Mouse (Mus musculus) ES-E14 (cell line): ENCODE measurements around the gene Rab4b. TPM values are rescaled to one million over a fixed set of nuclear protein-coding genes. Genes with fewer than 3 reads are reported as not detected.

Experiments used
- DNase-seq: peaks from one replicate; pipeline ENCODE4 v3.0.0-alpha.2; 2013; ENCODE audit warnings: low read depth, low spot score
- H3K27ac ChIP-seq: 2 replicates; pipeline ENCODE4 v1.5.1; 2012; ENCODE audit warnings: low read depth, mild to moderate bottlenecking, low read length, moderate library complexity, mixed read lengths; ENCODE audit not compliant: poor library complexity, insufficient read depth, severe bottlenecking
- H3K36me3 ChIP-seq: 2 replicates; pipeline ENCODE4 v1.6.1; 2012; ENCODE audit warnings: mild to moderate bottlenecking, low read length, moderate library complexity, mixed read lengths; ENCODE audit not compliant: control insufficient read depth, poor library complexity, insufficient read depth, severe bottlenecking
- H3K4me1 ChIP-seq, 2 experiments: fragments of 150-350 bp in 1 of 2; sonication (generic) in 1 of 2; 2 replicates each; pipeline ENCODE4 v1.6.1; 2012; ENCODE audit warnings: low read length in 2 of 2, mild to moderate bottlenecking in 1 of 2, mixed read lengths in 1 of 2; ENCODE audit not compliant: control insufficient read depth in 2 of 2, insufficient read depth in 2 of 2, poor library complexity in 1 of 2
- H3K4me3 ChIP-seq, 2 experiments: fragments of 150-350 bp in 1 of 2; sonication (generic) in 1 of 2; 2 replicates each; pipeline ENCODE4 v1.5.1; 2012; ENCODE audit warnings: low read length in 2 of 2, low read depth in 1 of 2, mild to moderate bottlenecking in 1 of 2, mixed read lengths in 1 of 2; ENCODE audit not compliant: insufficient read depth in 1 of 2, poor library complexity in 1 of 2, severe bottlenecking in 1 of 2
- H3K9ac ChIP-seq: 2 replicates; pipeline ENCODE4 v1.6.1; 2012; ENCODE audit warnings: low read depth, mild to moderate bottlenecking, low read length, mixed read lengths; ENCODE audit not compliant: poor library complexity, insufficient read depth, severe bottlenecking
- H3K9me3 ChIP-seq: fragments of 150-350 bp; sonication (generic); 2 replicates; pipeline ENCODE4 v1.6.1; 2012; ENCODE audit warnings: low read depth, mild to moderate bottlenecking, low read length; ENCODE audit not compliant: control insufficient read depth, insufficient read depth
- CHD2 ChIP-seq: IDR thresholded peaks from 2 replicates; pipeline ENCODE4 v1.6.1; 2014; ENCODE audit warnings: mild to moderate bottlenecking, low read depth, low read length, inconsistent platforms
- HCFC1 ChIP-seq: IDR thresholded peaks from 2 replicates; pipeline ENCODE4 v1.6.1; 2012; ENCODE audit warnings: low read length, inconsistent platforms, borderline replicate concordance; ENCODE audit not compliant: insufficient read depth
- MAFK ChIP-seq: IDR thresholded peaks from 2 replicates; pipeline ENCODE4 v1.6.1; 2014; ENCODE audit warnings: mild to moderate bottlenecking, low read depth, low read length, inconsistent platforms; ENCODE audit not compliant: insufficient read depth
- ZC3H11A ChIP-seq: IDR thresholded peaks from 2 replicates; pipeline ENCODE4 v1.6.1; 2012; ENCODE audit warnings: low read depth, mild to moderate bottlenecking, inconsistent platforms, low read length, borderline replicate concordance
- ZNF384 ChIP-seq: IDR thresholded peaks from 2 replicates; pipeline ENCODE4 v1.6.1; 2012; ENCODE audit warnings: low read depth, low read length, inconsistent platforms
- in situ Hi-C, 2 experiments: fragments of 600-800 bp; cut with MboI; formaldehyde crosslinking; loops; one replicate each; pipeline ENCODE4 v1.15.1; 2025; ENCODE audit warnings: low sequenced_read_pairs in 2 of 2, inconsistent platforms in 1 of 2; ENCODE audit not compliant: unreplicated experiment in 2 of 2
- total RNA-seq: library from RNA; depleted of rRNA; stranded (reverse); fragments of 300-350 nt; gene quantifications from 2 replicates; pipeline ENCODE4 v1.2.3, GENCODE M21; 2012; rRNA removed

The Rab4b gene
- total RNA-seq = 28.3 and 44.2 TPM in 2 replicates

DNA sequence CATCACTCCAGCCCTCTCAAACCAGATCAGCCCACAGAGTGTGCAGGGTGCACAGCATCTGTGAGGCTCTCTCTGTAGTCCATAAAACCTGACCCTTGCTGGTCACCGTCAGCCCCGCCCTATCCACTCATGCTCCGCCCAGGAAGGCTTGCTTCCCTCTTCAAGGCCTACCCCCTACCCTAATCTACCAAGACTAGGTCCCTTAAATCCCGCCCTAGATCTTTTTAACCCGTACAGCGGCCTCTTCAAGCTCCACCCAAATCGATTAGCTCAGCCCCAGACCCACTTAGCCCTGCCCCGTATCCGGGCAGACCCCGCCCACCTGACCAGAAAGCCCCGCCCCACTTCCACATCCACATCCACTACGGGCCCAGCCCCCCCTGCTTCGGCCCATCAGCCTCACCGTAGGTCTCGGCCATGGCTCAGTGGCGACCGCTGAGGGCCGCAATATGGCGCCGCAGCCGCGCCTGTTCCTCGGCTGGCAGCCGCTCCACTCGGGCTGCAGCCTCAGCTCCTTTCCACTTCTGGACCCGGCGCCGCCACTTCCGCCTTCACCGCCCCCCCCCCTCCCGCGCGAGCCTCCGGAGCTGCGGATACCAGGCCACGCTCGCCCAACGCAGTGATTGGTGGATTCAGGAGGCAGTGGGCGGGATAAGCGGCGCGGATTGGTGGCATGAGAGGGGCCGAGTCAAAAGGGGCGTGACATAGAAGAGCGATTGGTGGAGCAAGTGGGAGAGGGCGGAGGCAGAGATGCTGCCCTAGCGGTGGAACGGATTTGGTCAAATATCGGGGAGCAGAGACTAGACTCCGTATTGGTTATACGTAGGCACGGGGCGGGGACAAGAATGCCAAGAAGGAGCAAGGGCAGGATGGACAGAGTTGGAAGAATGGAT is at the start of gene Rab4b:
TSS of gene Rab4b (minus strand) at position 573 of the 893 bp plus-strand sequence.
- DNase-seq = peak; percentile 98
- peak within 1 kb of the TSS; percentile 88 for H3K9ac ChIP-seq
- peaks cover 2% of the 10 kb centered on the region; the same call in 1 of the 2 replicates for H3K36me3 ChIP-seq
- peak within 1 kb of the TSS; percentile 89 to 93 for H3K4me3 ChIP-seq
- peak within 1 kb of the TSS; percentile 88 for H3K27ac ChIP-seq
- in situ Hi-C loops = no loop called here
- no peaks in the 10 kb centered on the region for H3K9me3 ChIP-seq
- TF ChIP-seq ZNF384 (no peak), CHD2 (peak; percentile 86)
- peaks cover 10 to 30% of the 10 kb centered on the region in 2 experiments for H3K4me1 ChIP-seq

DNA sequence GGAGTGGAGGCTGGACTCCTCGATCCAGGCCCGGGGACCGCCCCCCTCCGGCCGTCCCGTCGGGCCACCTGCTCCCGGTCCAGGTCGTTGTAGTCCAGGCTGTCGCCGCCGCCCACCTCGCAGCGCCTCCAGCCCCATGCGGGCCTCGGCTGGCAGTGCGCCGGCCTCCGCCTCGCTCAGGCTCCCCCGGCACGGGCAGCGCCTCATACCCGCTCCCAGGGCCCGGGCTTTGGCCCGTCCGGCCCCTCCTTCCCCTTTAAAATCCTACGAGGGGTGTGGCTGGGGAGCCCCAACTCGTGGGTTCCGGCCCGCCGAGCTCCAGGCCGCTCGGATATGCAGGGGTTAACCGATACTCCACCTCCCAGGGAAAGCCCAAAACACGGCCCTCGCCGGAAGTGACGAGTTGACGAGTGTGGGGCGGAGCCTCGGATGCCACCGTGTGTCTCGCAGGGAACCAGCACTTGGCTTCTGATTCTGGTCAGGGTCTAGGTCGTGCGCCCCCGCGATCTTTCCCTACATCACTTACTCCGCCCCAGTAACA is 49.7 kb upstream of the Rab4b start, which contains the start of gene Itpkc:
TSS of gene Itpkc (minus strand) at position 381 of the 541 bp plus-strand sequence.
- TF ChIP-seq CHD2 = no peak
- TF ChIP-seq HCFC1 = peak; percentile 66; the same call in 1 of the 2 replicates
- in situ Hi-C loops = no loop called here
- no peaks in the 10 kb centered on the region; the same call in 1 of the 2 replicates for H3K36me3 ChIP-seq
- H3K9ac ChIP-seq = peak within 1 kb of the TSS; percentile 83
- H3K9me3 ChIP-seq = no peaks in the 10 kb centered on the region
- peak within 1 kb of the TSS; percentile 22 for H3K27ac ChIP-seq
- DNase-seq = peak; percentile 92
- peaks cover 6 to 28% of the 10 kb centered on the region in 2 experiments; a peak in 3 of 4 replicates for H3K4me1 ChIP-seq
- H3K4me3 ChIP-seq = peak within 1 kb of the TSS; percentile 82 to 89

DNA sequence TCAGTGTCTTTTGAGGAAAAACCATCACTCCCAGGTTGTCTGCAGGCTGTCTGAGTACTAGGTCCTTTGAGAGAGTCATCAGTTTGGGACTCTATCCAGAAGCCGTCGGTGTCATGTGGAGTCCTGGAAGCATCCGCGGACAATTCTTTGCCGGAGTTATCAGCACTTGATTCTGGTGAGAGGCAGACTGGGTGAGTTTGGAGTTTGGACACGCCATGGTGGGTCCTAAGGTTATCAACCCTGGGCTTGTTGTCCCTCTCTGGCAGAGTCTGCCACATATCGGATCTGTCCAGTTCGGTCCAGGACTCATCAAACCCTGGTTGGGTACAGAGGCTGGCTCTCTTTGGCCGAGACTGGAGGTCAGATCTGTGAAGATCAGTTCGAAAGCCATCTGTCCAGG is 49.0 kb upstream of the Rab4b start:
- no peak overlapping the region for H3K27ac ChIP-seq
- H3K4me1 ChIP-seq = peaks cover 7 to 31% of the 10 kb centered on the region in 2 experiments; a peak in 2 of 4 replicates
- H3K9me3 ChIP-seq = no peaks in the 10 kb centered on the region
- in situ Hi-C loops = no loop called here
- TF ChIP-seq HCFC1 (no peak), ZNF384 (no peak), CHD2 (no peak), ZC3H11A (no peak), MAFK (no peak)
- no peaks in the 10 kb centered on the region; the same call in 1 of the 2 replicates for H3K36me3 ChIP-seq
- peak overlapping the region; percentile 83 for H3K9ac ChIP-seq
- no peak for DNase-seq
- H3K4me3 ChIP-seq = peak overlapping the region; percentile 82 to 89

DNA sequence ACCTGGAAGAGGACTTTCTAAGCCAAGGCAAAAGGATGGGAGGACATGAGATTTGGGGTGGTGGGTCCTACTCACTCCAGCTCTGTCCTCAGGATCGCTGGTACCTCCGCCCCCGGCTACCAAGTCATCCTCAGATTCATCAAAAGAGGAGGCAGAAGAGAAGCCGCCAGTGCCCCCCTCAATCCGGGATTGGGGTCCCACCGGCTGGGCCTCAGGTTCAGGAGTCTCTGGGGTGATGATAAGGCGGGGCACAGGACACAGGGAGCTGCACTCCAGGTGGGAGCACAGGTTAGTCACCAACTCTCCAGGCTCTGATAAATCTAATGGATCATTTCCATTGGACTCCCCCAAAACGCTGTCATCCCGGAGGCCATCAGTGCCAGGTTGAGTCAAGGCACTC is 48.6 kb upstream of the Rab4b start:
- Histone ChIP-seq H3K4me3 (peak overlapping the region; percentile 82 to 89), H3K36me3 (no peaks in the 10 kb centered on the region; the same call in 1 of the 2 replicates), H3K9me3 (no peaks in the 10 kb centered on the region), H3K9ac (peak overlapping the region; percentile 83), H3K4me1 (peaks cover 6 to 29% of the 10 kb centered on the region in 2 experiments; a peak in 2 of 4 replicates), H3K27ac (no peak overlapping the region)
- in situ Hi-C loops = no loop called here
- DNase-seq = no peak
- TF ChIP-seq CHD2 (no peak), MAFK (no peak), HCFC1 (no peak), ZNF384 (no peak), ZC3H11A (no peak)
